Mouse (Mus musculus) CH12.LX (cell line): Measurements from ENCODE around the gene Trub1. TPM values are rescaled to one million over a fixed set of nuclear protein-coding genes. Genes with fewer than 3 reads are reported as not detected.

Experiments
- DNase-seq: peaks from one replicate; pipeline ENCODE4 v3.0.0-alpha.2; 2013; ENCODE audit errors: extremely low read depth
- H3K27ac ChIP-seq: 2 replicates; pipeline ENCODE4 v1.5.1; 2012; ENCODE audit warnings: low read depth, mild to moderate bottlenecking, control low read depth, moderate library complexity; ENCODE audit not compliant: insufficient read depth
- H3K27me3 ChIP-seq: replicated peaks from 2 replicates; pipeline ENCODE3; 2012; ENCODE audit warnings: inconsistent platforms
- H3K36me3 ChIP-seq, 2 experiments: replicated peaks in 1 of 2; 2 replicates each; pipeline versions ENCODE3 to v1.6.1; 2012; ENCODE audit warnings: inconsistent platforms in 1 of 2, low read length in 1 of 2, mild to moderate bottlenecking in 1 of 2, mixed read lengths in 1 of 2, moderate library complexity in 1 of 2; ENCODE audit not compliant: control insufficient read depth in 1 of 2, insufficient read depth in 1 of 2
- H3K4me1 ChIP-seq, 2 experiments: 2 replicates each; pipeline ENCODE4 v1.6.1; 2012; ENCODE audit warnings: inconsistent platforms in 1 of 2, moderate library complexity in 1 of 2; ENCODE audit not compliant: insufficient read depth in 2 of 2, control insufficient read depth in 1 of 2
- H3K4me2 ChIP-seq: 2 replicates; pipeline ENCODE4 v1.6.1; 2012; ENCODE audit warnings: low read depth, mild to moderate bottlenecking, control low read depth; ENCODE audit not compliant: poor library complexity, insufficient read depth, severe bottlenecking
- H3K4me3 ChIP-seq, 3 experiments: fragments of 150-350 bp in 1 of 3; sonication (generic) in 1 of 3; replicated peaks in 1 of 3; 2 replicates each; pipeline versions ENCODE3 to v1.5.1; 2011 to 2012; ENCODE audit warnings: low read depth in 2 of 3, low read length in 2 of 3, mild to moderate bottlenecking in 2 of 3, moderate library complexity in 2 of 3, control low read depth in 1 of 3, improper control_type of control experiment in 1 of 3, inconsistent platforms in 1 of 3, mixed read lengths in 1 of 3; ENCODE audit not compliant: poor library complexity in 1 of 3
- H3K79me2 ChIP-seq: replicated peaks from 2 replicates; pipeline ENCODE4 v1.6.1; 2012; ENCODE audit warnings: mild to moderate bottlenecking, moderate library complexity; ENCODE audit not compliant: control insufficient read depth, poor library complexity, insufficient read depth, severe bottlenecking; ENCODE audit errors: extremely low read depth
- H3K9ac ChIP-seq: 2 replicates; pipeline ENCODE4 v1.6.1; 2012; ENCODE audit warnings: low read depth, mild to moderate bottlenecking, control low read depth, moderate library complexity; ENCODE audit not compliant: insufficient read depth
- H3K9me3 ChIP-seq: replicated peaks from 2 replicates; pipeline ENCODE3; 2012; ENCODE audit warnings: low read length, inconsistent platforms, mixed read lengths
- BHLHE40 ChIP-seq: IDR thresholded peaks from 2 replicates; pipeline ENCODE4 v1.6.1; 2011; ENCODE audit warnings: mild to moderate bottlenecking, low read depth, low read length, improper control_type of control experiment
- CHD1 ChIP-seq: IDR thresholded peaks from 2 replicates; pipeline ENCODE4 v1.6.1; 2012; ENCODE audit warnings: low read depth, low read length, improper control_type of control experiment, inconsistent platforms
- EP300 ChIP-seq: IDR thresholded peaks from 2 replicates; pipeline ENCODE4 v1.6.1; 2011; ENCODE audit warnings: low read length, improper control_type of control experiment
- GABPA ChIP-seq: IDR thresholded peaks from 2 replicates; pipeline ENCODE4 v1.6.1; 2012; ENCODE audit warnings: low read depth, low read length, improper control_type of control experiment, inconsistent platforms; ENCODE audit not compliant: insufficient replicate concordance
- IRF4 ChIP-seq: IDR thresholded peaks from 2 replicates; pipeline ENCODE4 v1.6.1; 2014; ENCODE audit warnings: low read depth, mild to moderate bottlenecking, inconsistent platforms, low read length, improper control_type of control experiment
- JUN ChIP-seq: IDR thresholded peaks from 2 replicates; pipeline ENCODE4 v1.6.1; 2011; ENCODE audit warnings: low read depth, mild to moderate bottlenecking, low read length, improper control_type of control experiment, moderate library complexity; ENCODE audit not compliant: insufficient read depth
- MAX ChIP-seq: IDR thresholded peaks from 2 replicates; pipeline ENCODE4 v1.6.1; 2011; ENCODE audit warnings: low read length, improper control_type of control experiment
- MXI1 ChIP-seq: IDR thresholded peaks from 2 replicates; pipeline ENCODE4 v1.6.1; 2011; ENCODE audit warnings: mild to moderate bottlenecking, low read depth, low read length, improper control_type of control experiment
- NELFE ChIP-seq: IDR thresholded peaks from 2 replicates; pipeline ENCODE4 v1.6.1; 2011; ENCODE audit warnings: low read depth, low read length, improper control_type of control experiment
- PAX5 ChIP-seq: IDR thresholded peaks from 2 replicates; pipeline ENCODE4 v1.6.1; 2012; ENCODE audit warnings: low read length, inconsistent platforms, mixed read lengths
- POLR2A ChIP-seq: IDR thresholded peaks from 2 replicates; pipeline ENCODE4 v1.6.1; 2011; ENCODE audit warnings: low read depth, mild to moderate bottlenecking, improper control_type of control experiment, low read length
- POLR2AphosphoS2 ChIP-seq: IDR thresholded peaks from 2 replicates; pipeline ENCODE4 v1.6.1; 2011; ENCODE audit warnings: low read depth, low read length, improper control_type of control experiment
- RAD21 ChIP-seq: IDR thresholded peaks from 2 replicates; pipeline ENCODE4 v1.6.1; 2011; ENCODE audit warnings: low read depth, mild to moderate bottlenecking, low read length, improper control_type of control experiment, moderate library complexity
- RCOR1 ChIP-seq: conservative IDR thresholded peaks from 2 replicates; pipeline ENCODE4 v1.6.1; 2012; ENCODE audit warnings: low read depth, mild to moderate bottlenecking, inconsistent platforms, low read length, improper control_type of control experiment
- SIN3A ChIP-seq: IDR thresholded peaks from 2 replicates; pipeline ENCODE4 v1.6.1; 2012; ENCODE audit warnings: low read length, improper control_type of control experiment, inconsistent platforms
- SMC3 ChIP-seq: IDR thresholded peaks from 2 replicates; pipeline ENCODE4 v1.6.1; 2011; ENCODE audit warnings: low read depth, low read length, improper control_type of control experiment
- TBP ChIP-seq: conservative IDR thresholded peaks from 2 replicates; pipeline ENCODE4 v1.6.1; 2011; ENCODE audit warnings: low read depth, low read length, improper control_type of control experiment
- TCF12 ChIP-seq: IDR thresholded peaks from 2 replicates; pipeline ENCODE4 v1.6.1; 2014; ENCODE audit warnings: low read depth, mild to moderate bottlenecking, inconsistent platforms, low read length, improper control_type of control experiment
- UBTF ChIP-seq: IDR thresholded peaks from 2 replicates; pipeline ENCODE4 v1.6.1; 2012; ENCODE audit warnings: low read depth, mild to moderate bottlenecking, inconsistent platforms, low read length, improper control_type of control experiment, moderate library complexity
- USF1 ChIP-seq: IDR thresholded peaks from 2 replicates; pipeline ENCODE4 v1.6.1; 2014; ENCODE audit warnings: low read depth, mild to moderate bottlenecking, inconsistent platforms, low read length, improper control_type of control experiment
- ZC3H11A ChIP-seq: IDR thresholded peaks from 2 replicates; pipeline ENCODE4 v1.6.1; 2012; ENCODE audit warnings: low read depth, mild to moderate bottlenecking, inconsistent platforms, low read length, improper control_type of control experiment
- dilution Hi-C: fragments of 300-500 bp; cut with MboI; formaldehyde crosslinking; loops from 2 replicates; pipeline ENCODE4 v1.14.3; 2020; ENCODE audit warnings: low sequenced_read_pairs; ENCODE audit not compliant: extremely low pct_unique_long_range_greater_than_20kb, extremely low pct_ligation_motif_present
- in situ Hi-C: fragments of 300-500 bp; cut with MboI; formaldehyde crosslinking; loops from 3 replicates; pipeline ENCODE4 v1.14.3; 2019; ENCODE audit warnings: low sequenced_read_pairs, low pct_ligation_motif_present, low pct_unique_long_range_greater_than_20kb, mixed read lengths
- polyA plus RNA-seq: library from polyadenylated mRNA; unstranded; fragments of >175 nt; gene quantifications from 2 replicates; pipeline ENCODE4 v1.2.1, GENCODE M21; 2012; ENCODE audit warnings: low read depth; ENCODE audit not compliant: insufficient read length
- total RNA-seq, 2 experiments: library from RNA; depleted of rRNA; stranded (reverse); fragments of 300-350 nt in 1 of 2; fragments of >200 nt in 1 of 2; gene quantifications; 2 replicates each; pipeline ENCODE4 v1.2.3; 2012 to 2014

Trub1 gene
- total and polyA plus RNA-seq, 3 experiments: 36.2 to 40.0 (median 36.4) TPM

GRCm38 (mm10) chr19:57439296-57439695 is 13.4 kb upstream of the Trub1 start:
- H3K27me3 ChIP-seq: no peaks in the 10 kb centered on the region
- no peak overlapping the region for H3K4me2 ChIP-seq
- no peak overlapping the region for H3K4me3 ChIP-seq
- no peaks in the 10 kb centered on the region for H3K9me3 ChIP-seq
- dilution Hi-C loops: no loop called here
- no peaks in the 10 kb centered on the region for H3K36me3 ChIP-seq
- DNase-seq: no peak
- no peaks in the 10 kb centered on the region for H3K79me2 ChIP-seq
- in situ Hi-C loops: no loop called here
- no peak for TF ChIP-seq MAX
- TF ChIP-seq NELFE: no peak
- no peak for TF ChIP-seq GABPA
- no peak for TF ChIP-seq CHD1
- no peak for TF ChIP-seq IRF4
- TF ChIP-seq PAX5: no peak
- TF ChIP-seq SIN3A: no peak
- no peak for TF ChIP-seq EP300
- H3K27ac ChIP-seq: no peak overlapping the region
- H3K4me1 ChIP-seq: peaks cover 0 to 8% of the 10 kb centered on the region in 2 experiments; a peak in 3 of 4 replicates
- H3K9ac ChIP-seq: no peak overlapping the region

- dilution Hi-C loops: no loop called here
- H3K27ac ChIP-seq: no peak overlapping the region
- in situ Hi-C loops: no loop called here
- no peak overlapping the region for H3K4me3 ChIP-seq
- peak; percentile 33 for DNase-seq
- TF ChIP-seq UBTF (no peak), JUN (no peak), RCOR1 (no peak), RAD21 (no peak), ZC3H11A (no peak), TCF12 (no peak), TBP (no peak), BHLHE40 (no peak), POLR2A (no peak), USF1 (no peak), POLR2AphosphoS2 (no peak), SMC3 (no peak), MXI1 (no peak)
- TF ChIP-seq, all 38 proteins: peak for 0
- H3K4me1 ChIP-seq: peaks cover 0 to 8% of the 10 kb centered on the region in 2 experiments; a peak in 3 of 4 replicates
- no peak overlapping the region for H3K9ac ChIP-seq
- no peaks in the 10 kb centered on the region for H3K27me3 ChIP-seq
- no peaks in the 10 kb centered on the region for H3K36me3 ChIP-seq
- H3K9me3 ChIP-seq: no peaks in the 10 kb centered on the region
- H3K4me2 ChIP-seq: peak overlapping the region; percentile 14; the same call in 1 of the 2 replicates
- H3K79me2 ChIP-seq: no peaks in the 10 kb centered on the region
These were observed 11.2 kb upstream of the Trub1 start for GRCm38 (mm10) chr19:57441501-57441900.
